Mouse (Mus musculus) neural tube, embryonic 12.5 days (tissue): Measurements from ENCODE around the gene Hmgb2. TPM values are rescaled to one million over a fixed set of nuclear protein-coding genes. Genes with fewer than 3 reads are reported as not detected.
"Not testable (repeated sequence)": the region's sequence is repeated elsewhere in the genome, so short reads cannot be mapped to it uniquely, and the experiment has no call there.

ENCODE experiments used
- ATAC-seq: fragments of 200-750 bp; cut with Nextera tagmentation; 2 replicates; pipeline ENCODE4 v1.8.0; 2017; ENCODE audit warnings: low read depth, mild to moderate bottlenecking, moderate TSS enrichment, moderate library complexity; ENCODE audit not compliant: low FRiP score
- H3K27ac ChIP-seq: fragments of 300-500 bp; sonication (generic); 2 replicates; pipeline ENCODE4 v1.5.1; 2016
- H3K27me3 ChIP-seq: fragments of 300-500 bp; sonication (generic); replicated peaks from 2 replicates; pipeline ENCODE4 v1.6.1; 2016; ENCODE audit warnings: mild to moderate bottlenecking
- H3K36me3 ChIP-seq: fragments of 300-500 bp; sonication (generic); 2 replicates; pipeline ENCODE4 v1.6.1; 2016; ENCODE audit warnings: mild to moderate bottlenecking
- H3K4me1 ChIP-seq: fragments of 300-500 bp; sonication (generic); 2 replicates; pipeline ENCODE4 v1.6.1; 2016
- H3K4me2 ChIP-seq: fragments of 300-500 bp; sonication (generic); replicated peaks from 2 replicates; pipeline ENCODE4 v1.6.1; 2016; ENCODE audit warnings: mild to moderate bottlenecking
- H3K4me3 ChIP-seq: fragments of 300-500 bp; sonication (generic); 2 replicates; pipeline ENCODE4 v1.5.1; 2016
- H3K9ac ChIP-seq: fragments of 300-500 bp; sonication (generic); 2 replicates; pipeline ENCODE4 v1.6.1; 2016; ENCODE audit warnings: mild to moderate bottlenecking
- H3K9me3 ChIP-seq: fragments of 300-500 bp; sonication (generic); 2 replicates; pipeline ENCODE4 v1.6.1; 2016; ENCODE audit warnings: mild to moderate bottlenecking
- WGBS: fragments of 180-500 bp; shearing (Covaris S2); methylation state at CpG from one replicate; pipeline ENCODE4 v1.1.7; 2016; 5-methylcytosine and 5-hydroxymethylcytosine counted together
- polyA plus RNA-seq: library from polyadenylated mRNA; unstranded; fragments of >200 nt; fragmentation: Nextera tagmentation; extraction: Ambion mirVana; gene quantifications from 2 replicates; pipeline ENCODE4 v1.2.1, GENCODE M21; 2016

The Hmgb2 gene
- polyA plus RNA-seq, 1 experiment from 2014 or later = 387 TPM

DNA sequence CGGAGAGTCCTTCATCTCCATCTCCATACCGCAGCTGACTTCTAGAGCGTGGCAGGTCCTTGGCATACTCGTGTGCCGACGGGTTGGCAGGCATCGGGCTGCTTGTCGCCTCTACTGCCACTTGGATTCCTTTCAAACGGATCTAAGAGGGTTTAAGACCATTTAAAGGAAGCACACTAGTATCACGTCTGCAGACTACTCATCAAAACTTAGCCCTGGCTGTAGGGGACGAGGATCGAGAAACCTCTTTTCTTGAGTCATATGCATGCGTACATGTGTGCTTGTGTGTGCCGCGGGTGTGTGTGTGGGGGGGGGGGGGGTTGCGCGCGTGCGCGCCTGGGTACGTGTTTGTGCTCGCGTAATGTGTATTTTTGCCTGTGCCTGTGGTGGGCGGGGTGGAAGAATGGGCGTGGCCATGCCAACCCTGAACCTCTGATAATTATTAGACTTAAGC, 23.4 kb upstream of the Hmgb2 start:
- Histone ChIP-seq H3K4me3 (peak overlapping the region; percentile 96), H3K9me3 (no peaks in the 10 kb centered on the region), H3K36me3 (peaks cover 3% of the 10 kb centered on the region; the same call in 1 of the 2 replicates), H3K27me3 (no peaks in the 10 kb centered on the region), H3K27ac (peak overlapping the region; percentile 46; the same call in 1 of the 2 replicates), H3K4me2 (peak overlapping the region; percentile 78), H3K9ac (peak overlapping the region; percentile 44), H3K4me1 (peaks cover 6% of the 10 kb centered on the region)
- ATAC-seq = peak; percentile 46
- WGBS = under 1% methylated on average over 25 of the region's 25 CpGs

DNA sequence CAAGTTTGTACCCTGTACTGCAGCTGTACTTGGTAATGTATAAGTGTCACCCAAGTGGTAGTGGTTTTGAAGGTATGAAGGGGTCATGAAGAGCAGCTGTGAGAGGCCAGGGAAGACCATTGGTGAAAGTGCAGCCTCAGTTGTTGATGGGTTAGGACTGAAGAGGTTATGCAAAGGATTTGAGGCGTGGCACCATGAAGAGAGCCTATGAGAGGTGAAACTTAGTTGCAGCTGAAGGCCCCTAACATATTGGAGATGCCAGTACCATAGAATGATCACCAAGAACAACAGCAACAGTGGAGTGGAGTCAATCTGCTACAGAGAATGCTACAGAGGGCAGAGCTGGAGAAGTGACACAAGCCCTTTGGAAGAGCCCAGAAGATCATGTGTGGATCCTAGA, 22.3 kb upstream of the Hmgb2 start:
- Histone ChIP-seq H3K4me3 (no peak overlapping the region), H3K27me3 (no peaks in the 10 kb centered on the region), H3K4me1 (peaks cover 6% of the 10 kb centered on the region), H3K27ac (no peak overlapping the region), H3K9ac (no peak overlapping the region), H3K9me3 (no peaks in the 10 kb centered on the region), H3K4me2 (no peak overlapping the region), H3K36me3 (no peaks in the 10 kb centered on the region)
- no peak for ATAC-seq
- WGBS = 90% methylated on average over 1 of the region's 1 CpGs

DNA sequence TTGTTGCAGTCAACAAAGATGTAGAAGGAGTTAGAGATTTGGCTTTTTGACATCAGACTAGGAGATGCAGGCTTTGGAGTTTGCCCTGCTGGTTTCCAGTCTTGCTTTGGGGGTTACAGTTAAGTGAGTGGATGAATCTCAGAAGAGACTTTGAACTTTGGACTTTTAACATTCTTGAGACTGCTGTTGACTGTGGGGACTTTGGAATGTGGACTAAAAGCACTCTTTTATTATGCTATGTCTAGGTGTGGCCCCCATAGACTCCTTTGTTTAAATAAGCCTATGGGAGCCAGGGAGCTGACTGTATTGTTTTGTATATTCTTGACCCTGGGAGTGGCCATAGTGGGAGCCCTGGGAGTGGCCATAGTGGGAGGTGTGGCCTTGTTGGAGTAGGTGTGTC, 21.8 kb upstream of the Hmgb2 start:
- Histone ChIP-seq H3K27ac (no peak overlapping the region), H3K27me3 (no peaks in the 10 kb centered on the region), H3K4me2 (no peak overlapping the region), H3K36me3 (no peaks in the 10 kb centered on the region), H3K4me1 (peaks cover 6% of the 10 kb centered on the region), H3K9ac (no peak overlapping the region), H3K4me3 (no peak overlapping the region), H3K9me3 (no peaks in the 10 kb centered on the region)
- ATAC-seq = no peak

DNA sequence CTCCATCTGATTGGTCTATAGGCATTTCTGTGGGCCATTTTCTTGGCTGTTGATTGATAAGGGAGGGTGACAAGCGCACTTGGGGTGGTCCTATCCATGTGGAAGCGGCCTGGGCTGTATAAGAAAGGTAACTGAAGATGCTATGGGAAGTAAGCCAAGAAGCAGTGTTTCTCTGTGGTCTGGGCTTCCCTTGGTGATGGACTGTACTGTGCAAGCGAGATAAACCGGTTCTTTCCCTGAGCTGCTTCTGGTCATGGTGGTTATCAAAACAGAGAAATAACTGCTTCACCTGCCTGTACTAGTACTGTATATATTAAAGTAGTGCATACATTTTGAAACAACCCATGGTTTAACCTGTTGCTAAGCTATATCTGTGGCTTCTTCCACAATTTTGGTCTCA, 19.8 kb upstream of the Hmgb2 start:
- WGBS = 92% methylated on average over 4 of the region's 4 CpGs
- no peak overlapping the region for H3K4me3 ChIP-seq
- no peaks in the 10 kb centered on the region for H3K9me3 ChIP-seq
- no peaks in the 10 kb centered on the region for H3K4me1 ChIP-seq
- H3K27me3 ChIP-seq = no peaks in the 10 kb centered on the region
- no peak overlapping the region for H3K4me2 ChIP-seq
- H3K9ac ChIP-seq = no peak overlapping the region
- H3K27ac ChIP-seq = no peak overlapping the region
- ATAC-seq = no peak
- no peaks in the 10 kb centered on the region for H3K36me3 ChIP-seq

DNA sequence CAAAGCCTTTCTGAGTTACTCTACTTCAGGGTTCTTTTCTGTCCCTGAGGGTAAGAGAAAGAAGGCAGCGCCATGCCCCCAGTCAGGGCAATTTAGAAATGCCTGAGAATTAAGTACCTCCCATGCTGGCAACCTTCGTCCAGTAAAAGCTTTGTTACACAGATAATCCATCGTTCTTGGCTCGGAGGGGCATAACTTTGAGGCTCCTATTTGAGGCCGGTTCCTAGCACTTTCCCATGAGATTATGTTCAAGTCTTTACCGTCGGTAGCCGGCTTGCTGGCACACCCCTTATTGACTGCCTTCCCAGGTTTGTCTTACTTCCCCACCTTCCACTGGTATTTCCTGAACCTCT, 13.2 kb upstream of the Hmgb2 start:
- H3K27ac ChIP-seq = no peak overlapping the region
- ATAC-seq = peak; percentile 31; the same call in 1 of the 2 replicates

DNA sequence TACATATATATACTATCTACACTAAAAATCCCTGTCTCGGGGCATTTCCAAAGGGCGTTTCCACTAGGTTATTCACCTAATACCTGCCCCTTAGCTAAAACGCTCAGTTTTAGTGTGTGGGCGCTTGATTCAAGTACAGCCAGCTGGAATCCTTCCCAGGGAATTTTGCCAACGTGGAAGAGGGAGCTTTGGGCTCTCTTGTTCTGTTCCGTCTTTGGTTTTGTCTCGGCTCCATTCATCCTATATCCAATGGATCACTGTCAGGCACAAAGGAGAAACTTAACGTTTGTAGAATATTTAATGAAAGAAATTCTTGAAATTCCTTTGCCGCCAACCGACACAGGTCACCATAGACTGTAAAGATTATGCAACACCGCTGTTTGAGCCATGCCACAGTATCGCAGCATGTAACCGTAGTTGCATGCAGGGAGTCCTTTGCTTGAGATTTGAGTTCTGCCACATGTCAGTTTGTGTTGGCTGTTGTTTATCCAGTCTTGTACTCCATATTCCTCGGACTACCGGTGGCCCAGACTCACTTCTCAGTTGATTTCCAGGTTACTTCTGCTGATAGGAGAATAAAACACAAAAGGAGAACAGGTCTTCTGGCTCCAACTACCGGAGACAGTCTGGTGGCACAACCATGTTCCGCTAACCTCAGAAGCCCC, 12.7 kb upstream of the Hmgb2 start:
- Histone ChIP-seq H3K27ac (no peak overlapping the region), H3K4me3 (no peak overlapping the region), H3K9ac (no peak overlapping the region), H3K4me2 (peak overlapping the region; percentile 33; the same call in 1 of the 2 replicates), H3K9me3 (no peaks in the 10 kb centered on the region), H3K36me3 (no peaks in the 10 kb centered on the region), H3K27me3 (no peaks in the 10 kb centered on the region), H3K4me1 (0 out of 2 replicates have a peak, but pooled peaks cover 3% of the 10 kb centered on the region)
- peak; percentile 66 for ATAC-seq
- 52% methylated on average over 17 of the region's 17 CpGs for WGBS

More for the DNA sequence above, 13.2 kb upstream of the Hmgb2 start:
- no peaks in the 10 kb centered on the region for H3K27me3 ChIP-seq
- 40% methylated on average over 8 of the region's 8 CpGs for WGBS
- no peak overlapping the region for H3K9ac ChIP-seq
- peak overlapping the region; percentile 33; the same call in 1 of the 2 replicates for H3K4me2 ChIP-seq
- no peak overlapping the region for H3K4me3 ChIP-seq
- no peaks in the 10 kb centered on the region for H3K36me3 ChIP-seq
- no peaks in the 10 kb centered on the region for H3K9me3 ChIP-seq
- 0 out of 2 replicates have a peak, but pooled peaks cover 3% of the 10 kb centered on the region for H3K4me1 ChIP-seq

DNA sequence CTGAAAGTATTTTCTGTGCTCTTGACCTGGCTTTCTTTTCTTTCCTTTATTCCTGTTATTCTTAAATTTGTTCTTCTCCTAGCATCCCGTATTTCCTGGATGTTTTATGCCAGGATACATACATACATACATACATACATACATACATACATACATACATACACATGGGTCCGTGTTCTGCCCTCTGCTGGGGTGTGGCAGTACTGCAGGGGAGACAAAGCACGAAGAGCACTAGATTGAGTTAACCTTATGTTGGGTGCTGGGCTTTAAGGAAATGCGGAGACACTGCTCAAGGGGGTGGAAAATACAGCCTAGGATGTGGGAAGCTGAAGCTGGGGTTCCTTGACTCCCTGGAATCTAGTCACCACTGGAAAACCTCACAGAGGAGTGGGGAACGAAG, 8.1 kb upstream of the Hmgb2 start:
- Histone ChIP-seq H3K4me1 (0 out of 2 replicates have a peak, but pooled peaks cover 3% of the 10 kb centered on the region), H3K27ac (no peak overlapping the region), H3K4me3 (no peak overlapping the region), H3K27me3 (no peaks in the 10 kb centered on the region), H3K4me2 (no peak overlapping the region), H3K9me3 (no peaks in the 10 kb centered on the region), H3K36me3 (no peaks in the 10 kb centered on the region), H3K9ac (no peak overlapping the region)
- 57% methylated on average over 5 of the region's 5 CpGs for WGBS
- ATAC-seq = peak; percentile 56

DNA sequence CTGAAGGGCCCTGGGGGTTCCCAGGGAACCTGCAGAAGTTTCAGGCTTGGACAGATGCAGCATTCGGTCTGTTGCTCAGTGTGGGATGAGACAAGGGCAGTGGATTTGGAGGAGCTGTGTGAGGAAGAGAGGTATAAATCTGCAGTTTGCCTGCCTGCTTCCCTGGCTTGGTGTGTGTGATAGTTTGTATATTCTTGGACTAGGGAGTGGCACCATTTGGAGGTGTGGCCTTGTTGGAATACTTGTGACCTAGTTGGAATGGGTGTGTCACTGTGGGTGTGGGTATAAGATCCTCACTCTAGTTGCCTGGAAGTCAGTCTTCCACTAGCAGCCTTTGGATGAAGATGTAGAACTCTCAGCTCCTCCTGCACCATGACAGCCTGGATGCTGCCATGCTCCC, 6.2 kb upstream of the Hmgb2 start:
- WGBS = 82% methylated on average over 1 of the region's 1 CpGs
- not testable (repeated sequence) for ATAC-seq, H3K4me1 ChIP-seq, H3K9ac ChIP-seq, H3K4me2 ChIP-seq, H3K9me3 ChIP-seq, H3K36me3 ChIP-seq, H3K27me3 ChIP-seq, H3K27ac ChIP-seq, H3K4me3 ChIP-seq

DNA sequence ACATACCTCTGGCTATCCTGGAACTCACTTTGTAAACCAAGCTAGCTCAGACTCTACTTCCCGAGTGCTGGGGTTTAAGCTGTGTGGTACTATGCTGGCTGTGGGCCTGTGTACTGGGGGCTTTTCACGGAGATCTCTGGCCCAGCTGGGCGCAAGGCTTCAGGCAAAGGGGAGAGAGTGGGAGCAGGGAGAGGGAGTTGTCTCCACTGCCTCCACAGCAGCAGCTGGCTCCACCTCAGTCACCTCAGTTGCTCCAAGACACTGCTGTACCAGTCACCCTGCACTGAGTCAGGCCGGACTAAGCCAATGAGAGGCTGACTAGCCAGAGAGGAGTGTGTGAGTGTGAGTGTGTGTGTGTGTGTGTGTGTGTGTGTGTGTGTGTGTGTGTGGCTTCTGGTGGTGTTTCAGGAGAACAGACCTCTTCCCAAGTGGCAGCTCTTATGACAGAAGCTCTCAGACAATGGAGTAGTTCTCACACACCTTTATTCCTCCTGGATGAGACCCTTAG, 4.1 kb upstream of the Hmgb2 start:
- H3K4me3 ChIP-seq = no peak overlapping the region
- 0 out of 2 replicates have a peak, but pooled peaks cover 2% of the 10 kb centered on the region for H3K4me1 ChIP-seq
- no peak overlapping the region for H3K27ac ChIP-seq
- H3K27me3 ChIP-seq = no peaks in the 10 kb centered on the region
- WGBS = 87% methylated on average over 4 of the region's 4 CpGs
- ATAC-seq = no peak
- H3K9me3 ChIP-seq = no peaks in the 10 kb centered on the region
- no peak overlapping the region for H3K9ac ChIP-seq
- H3K36me3 ChIP-seq = no peaks in the 10 kb centered on the region
- H3K4me2 ChIP-seq = no peak overlapping the region

DNA sequence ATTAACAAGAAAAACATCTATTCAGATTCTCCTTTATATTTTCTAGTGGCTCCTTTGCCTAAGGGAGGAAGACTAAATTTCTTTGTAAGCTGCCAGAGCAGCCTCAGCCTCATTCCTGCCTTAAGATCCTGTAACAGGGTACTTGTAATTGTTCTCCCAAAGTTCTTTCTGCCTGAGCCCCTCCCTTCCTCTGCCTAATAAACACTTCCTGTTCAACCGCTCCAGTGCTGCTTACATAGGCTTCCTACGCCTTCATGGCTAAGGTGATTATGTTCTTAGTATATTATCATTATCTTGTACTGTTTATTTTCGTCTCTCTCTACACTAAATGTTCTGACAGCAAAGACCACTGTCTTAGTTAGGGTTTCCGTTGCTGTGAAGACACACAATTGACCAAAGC, 3.0 kb upstream of the Hmgb2 start:
- H3K27me3 ChIP-seq = no peaks in the 10 kb centered on the region
- H3K4me1 ChIP-seq = 0 out of 2 replicates have a peak, but pooled peaks cover 2% of the 10 kb centered on the region
- ATAC-seq = no peak
- H3K27ac ChIP-seq = no peak overlapping the region
- H3K9me3 ChIP-seq = no peaks in the 10 kb centered on the region
- H3K9ac ChIP-seq = no peak overlapping the region
- no peak overlapping the region for H3K4me3 ChIP-seq
- H3K4me2 ChIP-seq = no peak overlapping the region
- WGBS = 91% methylated on average over 4 of the region's 4 CpGs
- H3K36me3 ChIP-seq = no peaks in the 10 kb centered on the region

DNA sequence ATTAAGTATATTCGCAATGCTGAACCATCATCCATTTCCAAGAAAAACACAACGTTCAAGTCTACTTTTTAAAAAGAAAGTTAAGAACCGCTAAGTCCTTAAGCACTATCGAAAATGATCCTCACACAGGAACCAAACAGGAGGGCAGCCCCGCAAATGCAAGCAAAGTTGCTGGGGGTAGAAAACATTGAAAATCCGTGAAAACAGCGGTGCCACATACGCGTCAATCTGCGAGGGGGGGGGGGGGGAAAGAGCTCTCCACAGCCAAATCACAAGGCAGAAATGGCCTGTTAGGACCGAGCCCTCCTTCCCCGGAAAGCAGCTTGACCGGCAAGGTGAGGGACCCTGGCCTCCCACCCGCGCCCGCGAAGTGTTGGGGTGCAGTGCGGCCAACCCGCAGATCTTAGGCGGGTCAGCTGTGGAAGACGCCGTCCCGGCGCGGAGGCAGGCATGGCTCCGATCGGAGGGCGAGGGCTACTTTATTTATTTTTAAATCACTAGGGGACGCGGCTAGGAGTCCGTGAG, 854 bp upstream of the Hmgb2 start:
- Histone ChIP-seq H3K4me3 (peak overlapping the region; percentile 81), H3K27ac (0 out of 2 replicates have a peak overlapping the region, but pooled peaks have one; percentile 23), H3K36me3 (no peaks in the 10 kb centered on the region), H3K9ac (peak overlapping the region; percentile 77), H3K27me3 (no peaks in the 10 kb centered on the region), H3K9me3 (no peaks in the 10 kb centered on the region), H3K4me2 (peak overlapping the region; percentile 96), H3K4me1 (0 out of 2 replicates have a peak, but pooled peaks cover 2% of the 10 kb centered on the region)
- ATAC-seq = no peak; the same call in 1 of the 2 replicates
- 2% methylated on average over 31 of the region's 31 CpGs for WGBS

DNA sequence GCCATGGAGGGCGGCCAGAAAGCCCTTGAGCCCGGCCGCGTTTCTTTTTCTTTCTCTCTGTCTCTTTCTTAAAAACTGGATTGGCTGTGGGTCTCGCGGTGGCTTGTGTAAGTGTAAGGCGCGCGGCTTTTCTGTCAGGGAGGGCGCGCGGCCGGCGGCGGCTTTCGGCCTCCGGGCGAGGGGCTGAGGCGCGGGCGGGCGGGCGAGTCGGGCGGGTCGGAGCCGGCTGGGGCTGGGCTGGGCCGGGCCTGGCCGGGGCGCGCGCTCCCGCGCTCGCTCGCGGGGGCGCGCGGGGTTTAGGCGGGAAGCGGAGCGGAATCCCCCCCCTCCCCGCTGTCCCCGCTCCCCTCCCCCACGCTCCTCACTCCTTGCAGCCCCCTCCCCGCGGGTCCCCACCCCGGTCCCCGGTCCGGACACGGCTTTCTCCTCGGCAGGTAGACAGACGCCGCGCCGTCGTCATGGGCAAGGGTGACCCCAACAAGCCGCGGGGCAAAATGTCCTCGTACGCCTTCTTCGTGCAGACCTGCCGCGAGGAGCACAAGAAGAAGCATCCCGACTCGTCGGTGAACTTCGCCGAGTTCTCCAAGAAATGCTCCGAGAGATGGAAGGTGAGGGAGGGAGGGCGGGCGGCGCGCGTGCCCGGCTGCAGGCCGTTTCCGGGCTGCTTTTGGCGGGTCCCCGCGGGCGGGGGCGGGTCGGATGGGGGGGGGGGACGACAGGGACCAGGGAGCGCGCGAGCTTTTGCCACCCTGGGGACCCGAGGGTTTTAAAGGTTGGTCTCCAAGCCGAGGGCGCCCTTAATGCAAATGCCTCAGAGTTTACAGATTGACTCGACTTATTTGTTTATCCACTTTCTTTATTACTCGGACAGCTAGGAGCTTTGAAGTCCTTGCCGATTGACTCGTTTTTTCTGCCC, 692 bp downstream of the Hmgb2 start:
- WGBS = under 1% methylated on average over 76 of the region's 96 CpGs
- peak; percentile 60 for ATAC-seq
- H3K36me3 ChIP-seq = no peaks in the 10 kb centered on the region

More for the DNA sequence above, 692 bp downstream of the Hmgb2 start:
- Histone ChIP-seq H3K9ac (peak overlapping the region; percentile 96), H3K27me3 (no peaks in the 10 kb centered on the region), H3K4me3 (peak overlapping the region; percentile 81), H3K4me1 (0 out of 2 replicates have a peak, but pooled peaks cover 2% of the 10 kb centered on the region), H3K9me3 (no peaks in the 10 kb centered on the region), H3K4me2 (peak overlapping the region; percentile 71), H3K27ac (peak overlapping the region; percentile 99)
